Mouse (Mus musculus): ENCODE data around the gene Hes3. TPM values are rescaled to one million over a fixed set of nuclear protein-coding genes. Genes with fewer than 3 reads are reported as not detected.
A peak's percentile ranks its signal among the peaks of the same experiment; 100 is the strongest.

Hes3 gene
- polyA plus RNA-seq, 1 experiment from 2014 or later: not detected

- Histone ChIP-seq H3K4me1 (peaks cover 38% of the 10 kb centered on the region), H3K4me2 (no peak overlapping the region), H3K36me3 (peaks cover 26% of the 10 kb centered on the region), H3K9me3 (no peaks in the 10 kb centered on the region), H3K27ac (no peak overlapping the region), H3K4me3 (no peak overlapping the region), H3K9ac (0 out of 2 replicates have a peak overlapping the region, but pooled peaks have one; percentile 16), H3K27me3 (peaks cover 48% of the 10 kb centered on the region)
- WGBS: 50% methylated on average over 10 of the region's 10 CpGs
- ATAC-seq (ENCODE audit: insufficient number of reproducible peaks, insufficient read depth, low FRiP score, low TSS enrichment, low read depth): no peak
These were observed 14.8 kb downstream of the Hes3 start for GRCm38 (mm10) chr4:152276389-152277347.

GRCm38 (mm10) chr4:152274681-152275131, 16.8 kb downstream of the Hes3 start:
- no peak for ATAC-seq (ENCODE audit: insufficient number of reproducible peaks, insufficient read depth, low FRiP score, low TSS enrichment, low read depth)
- H3K4me3 ChIP-seq: peak overlapping the region; percentile 70
- peak overlapping the region; percentile 93 for H3K4me2 ChIP-seq
- WGBS: 2% methylated on average over 20 of the region's 20 CpGs
- peaks cover 29% of the 10 kb centered on the region for H3K27me3 ChIP-seq
- H3K9ac ChIP-seq: peak overlapping the region; percentile 89
- H3K36me3 ChIP-seq: peaks cover 9% of the 10 kb centered on the region
- H3K4me1 ChIP-seq: peaks cover 50% of the 10 kb centered on the region
- H3K27ac ChIP-seq: peak overlapping the region; percentile 83; the same call in 1 of the 2 replicates
- no peaks in the 10 kb centered on the region for H3K9me3 ChIP-seq

GRCm38 (mm10) chr4:152273621-152274236, 17.7 kb downstream of the Hes3 start, which contains the start of gene Gpr153:
Gpr153 (plus strand) TSS chr4:152274232.
- Histone ChIP-seq H3K27me3 (peaks cover 23% of the 10 kb centered on the region), H3K4me3 (peak within 1 kb of the TSS; percentile 70)
- ATAC-seq (ENCODE audit: insufficient number of reproducible peaks, insufficient read depth, low FRiP score, low TSS enrichment, low read depth): peak; percentile 54

GRCm38 (mm10) chr4:152273191-152273590, 18.3 kb downstream of the Hes3 start:
- 42% methylated on average over 3 of the region's 3 CpGs for WGBS
- Histone ChIP-seq H3K9me3 (no peaks in the 10 kb centered on the region), H3K4me3 (peak overlapping the region; percentile 70), H3K4me2 (peak overlapping the region; percentile 93), H3K4me1 (peaks cover 50% of the 10 kb centered on the region), H3K36me3 (no peaks in the 10 kb centered on the region), H3K27ac (peak overlapping the region; percentile 83), H3K9ac (peak overlapping the region; percentile 89; the same call in 1 of the 2 replicates), H3K27me3 (peaks cover 23% of the 10 kb centered on the region)
- ATAC-seq (ENCODE audit: insufficient number of reproducible peaks, insufficient read depth, low FRiP score, low TSS enrichment, low read depth): no peak

More at GRCm38 (mm10) chr4:152273621-152274236, 17.7 kb downstream of the Hes3 start, which contains the start of gene Gpr153:
- Histone ChIP-seq H3K9ac (peak within 1 kb of the TSS; percentile 89), H3K4me2 (peak within 1 kb of the TSS; percentile 93), H3K27ac (peak within 1 kb of the TSS; percentile 83), H3K9me3 (no peaks in the 10 kb centered on the region), H3K36me3 (no peaks in the 10 kb centered on the region), H3K4me1 (peaks cover 50% of the 10 kb centered on the region)
- under 1% methylated on average over 42 of the region's 48 CpGs for WGBS

- no peak for ATAC-seq (ENCODE audit: insufficient number of reproducible peaks, insufficient read depth, low FRiP score, low TSS enrichment, low read depth)
- 13% methylated on average over 9 of the region's 9 CpGs for WGBS
- no peaks in the 10 kb centered on the region for H3K36me3 ChIP-seq
- peak overlapping the region; percentile 83 for H3K27ac ChIP-seq
- H3K4me1 ChIP-seq: peaks cover 53% of the 10 kb centered on the region
- no peak overlapping the region for H3K4me3 ChIP-seq
- H3K4me2 ChIP-seq: peak overlapping the region; percentile 20; the same call in 1 of the 2 replicates
- H3K27me3 ChIP-seq: peaks cover 23% of the 10 kb centered on the region
- H3K9me3 ChIP-seq: no peaks in the 10 kb centered on the region
- H3K9ac ChIP-seq: 0 out of 2 replicates have a peak overlapping the region, but pooled peaks have one; percentile 37
These were observed 18.9 kb downstream of the Hes3 start for GRCm38 (mm10) chr4:152272449-152273049.

GRCm38 (mm10) chr4:152272006-152272405, 19.5 kb downstream of the Hes3 start:
- H3K4me2 ChIP-seq: peak overlapping the region; percentile 20; the same call in 1 of the 2 replicates
- peaks cover 56% of the 10 kb centered on the region for H3K4me1 ChIP-seq
- peak overlapping the region; percentile 83 for H3K27ac ChIP-seq
- no peaks in the 10 kb centered on the region for H3K9me3 ChIP-seq
- H3K4me3 ChIP-seq: no peak overlapping the region
- H3K36me3 ChIP-seq: no peaks in the 10 kb centered on the region
- 43% methylated on average over 7 of the region's 7 CpGs for WGBS
- H3K9ac ChIP-seq: 0 out of 2 replicates have a peak overlapping the region, but pooled peaks have one; percentile 37
- ATAC-seq (ENCODE audit: insufficient number of reproducible peaks, insufficient read depth, low FRiP score, low TSS enrichment, low read depth): peak; percentile 18; the same call in 1 of the 2 replicates
- peaks cover 20% of the 10 kb centered on the region for H3K27me3 ChIP-seq

- Histone ChIP-seq H3K27ac (peak overlapping the region; percentile 83), H3K27me3 (peaks cover 14% of the 10 kb centered on the region), H3K36me3 (no peaks in the 10 kb centered on the region), H3K4me1 (peaks cover 58% of the 10 kb centered on the region), H3K9me3 (no peaks in the 10 kb centered on the region), H3K9ac (no peak overlapping the region), H3K4me2 (no peak overlapping the region), H3K4me3 (no peak overlapping the region)
- WGBS: 91% methylated on average over 11 of the region's 11 CpGs
- ATAC-seq (ENCODE audit: insufficient number of reproducible peaks, insufficient read depth, low FRiP score, low TSS enrichment, low read depth): no peak
These were observed 20.1 kb downstream of the Hes3 start for GRCm38 (mm10) chr4:152271334-152271733.

- H3K4me2 ChIP-seq: no peak overlapping the region
- no peaks in the 10 kb centered on the region for H3K36me3 ChIP-seq
- no peak overlapping the region for H3K27ac ChIP-seq
- no peaks in the 10 kb centered on the region for H3K9me3 ChIP-seq
- no peak overlapping the region for H3K9ac ChIP-seq
- no peak overlapping the region for H3K4me3 ChIP-seq
- peaks cover 53% of the 10 kb centered on the region for H3K4me1 ChIP-seq
- whole genome bisulfite sequencing: 77% methylated on average over 9 of the region's 9 CpGs
- H3K27me3 ChIP-seq: peaks cover 6% of the 10 kb centered on the region
- ATAC-seq (ENCODE audit: insufficient number of reproducible peaks, insufficient read depth, low FRiP score, low TSS enrichment, low read depth): no peak
These were observed 20.9 kb downstream of the Hes3 start for GRCm38 (mm10) chr4:152270599-152270998.

- no peaks in the 10 kb centered on the region for H3K36me3 ChIP-seq
- no peak overlapping the region for H3K4me3 ChIP-seq
- H3K9ac ChIP-seq: no peak overlapping the region
- no peak overlapping the region for H3K4me2 ChIP-seq
- no peaks in the 10 kb centered on the region for H3K9me3 ChIP-seq
- peaks cover 47% of the 10 kb centered on the region for H3K4me1 ChIP-seq
- H3K27ac ChIP-seq: no peak overlapping the region
- no peak for ATAC-seq (ENCODE audit: insufficient number of reproducible peaks, insufficient read depth, low FRiP score, low TSS enrichment, low read depth)
- WGBS: 85% methylated on average over 13 of the region's 13 CpGs
- H3K27me3 ChIP-seq: peaks cover under 1% of the 10 kb centered on the region; the same call in 1 of the 2 replicates
These were observed 21.5 kb downstream of the Hes3 start for GRCm38 (mm10) chr4:152269967-152270366.

- no peak for ATAC-seq (ENCODE audit: insufficient number of reproducible peaks, insufficient read depth, low FRiP score, low TSS enrichment, low read depth)
- Histone ChIP-seq H3K4me1 (peaks cover 52% of the 10 kb centered on the region), H3K4me2 (no peak overlapping the region), H3K27ac (no peak overlapping the region), H3K9me3 (no peaks in the 10 kb centered on the region), H3K4me3 (no peak overlapping the region), H3K27me3 (no peaks in the 10 kb centered on the region), H3K36me3 (no peaks in the 10 kb centered on the region), H3K9ac (0 out of 2 replicates have a peak overlapping the region, but pooled peaks have one; percentile 40)
- WGBS: 83% methylated on average over 13 of the region's 13 CpGs
These were observed 23.6 kb downstream of the Hes3 start for GRCm38 (mm10) chr4:152267748-152268369.

Measured in embryonic facial prominence, embryonic 13.5 days (tissue).